Mouse (Mus musculus) embryonic fibroblast, embryonic 13.5 days (primary cell): ENCODE data around the gene Mgmt. TPM values are rescaled to one million over a fixed set of nuclear protein-coding genes. Genes with fewer than 3 reads are reported as not detected.

Experiments used
- H3K27ac ChIP-seq: 2 replicates; pipeline ENCODE4 v1.5.1; 2012; ENCODE audit warnings: low read length, control low read depth, inconsistent platforms; ENCODE audit not compliant: insufficient read depth
- H3K4me1 ChIP-seq: 2 replicates; pipeline ENCODE4 v1.6.1; 2011; ENCODE audit warnings: low read length; ENCODE audit not compliant: control insufficient read depth, insufficient read depth
- H3K4me3 ChIP-seq: 2 replicates; pipeline ENCODE4 v1.5.1; 2011; ENCODE audit warnings: mild to moderate bottlenecking, control low read depth, low read length; ENCODE audit not compliant: insufficient read depth
- CTCF ChIP-seq: IDR thresholded peaks from 2 replicates; pipeline ENCODE4 v1.5.1; 2011; ENCODE audit warnings: mild to moderate bottlenecking, control low read depth, low read length, moderate library complexity, borderline replicate concordance; ENCODE audit not compliant: insufficient read depth
- POLR2A ChIP-seq: IDR thresholded peaks from 2 replicates; pipeline ENCODE4 v1.6.1; 2011; ENCODE audit warnings: low read depth, mild to moderate bottlenecking, control low read depth, low read length, moderate library complexity
- polyA plus RNA-seq: library from polyadenylated mRNA; stranded (reverse); fragments of >200 nt; gene quantifications from 2 replicates; pipeline ENCODE4 v1.2.4, GENCODE M21; 2011; ENCODE audit warnings: low read depth; ENCODE audit not compliant: missing spikeins, insufficient read length

Gene Mgmt
- polyA plus RNA-seq, 1 experiment = 10.2 TPM

GRCm38 (mm10) chr7:137013433-137013832 is 119.0 kb downstream of the Mgmt start:
- Histone ChIP-seq H3K27ac (no peak overlapping the region), H3K4me1 (no peaks in the 10 kb centered on the region), H3K4me3 (no peak overlapping the region)
- no peak for TF ChIP-seq POLR2A
- no peak for TF ChIP-seq CTCF

- H3K27ac ChIP-seq = no peak overlapping the region
- no peak overlapping the region for H3K4me3 ChIP-seq
- TF ChIP-seq CTCF = no peak
- TF ChIP-seq POLR2A = no peak
- no peaks in the 10 kb centered on the region for H3K4me1 ChIP-seq
These were observed 124.2 kb downstream of the Mgmt start for GRCm38 (mm10) chr7:137018614-137019013.

DNA sequence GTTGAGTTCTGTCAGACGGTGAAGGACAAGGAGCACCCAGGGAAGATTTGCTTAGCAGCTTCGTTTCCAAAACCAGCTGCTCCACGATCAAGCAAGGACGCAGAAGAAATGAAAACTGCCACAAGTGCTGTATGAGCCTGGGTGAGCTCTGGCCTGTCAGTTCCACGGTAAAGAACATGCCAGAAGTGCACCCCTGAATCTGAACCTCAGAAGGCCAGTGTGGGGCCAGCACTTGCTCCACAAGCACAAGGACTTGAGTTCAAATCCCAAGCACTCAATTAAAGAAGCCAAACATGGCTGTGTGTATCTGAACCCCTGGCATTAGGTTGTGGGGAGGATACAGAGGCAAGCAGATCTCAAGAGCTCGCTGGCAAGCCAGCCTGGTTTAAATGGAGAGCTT is 125.8 kb downstream of the Mgmt start:
- no peak for TF ChIP-seq CTCF
- TF ChIP-seq POLR2A = no peak
- Histone ChIP-seq H3K27ac (no peak overlapping the region), H3K4me1 (no peaks in the 10 kb centered on the region), H3K4me3 (no peak overlapping the region)

DNA sequence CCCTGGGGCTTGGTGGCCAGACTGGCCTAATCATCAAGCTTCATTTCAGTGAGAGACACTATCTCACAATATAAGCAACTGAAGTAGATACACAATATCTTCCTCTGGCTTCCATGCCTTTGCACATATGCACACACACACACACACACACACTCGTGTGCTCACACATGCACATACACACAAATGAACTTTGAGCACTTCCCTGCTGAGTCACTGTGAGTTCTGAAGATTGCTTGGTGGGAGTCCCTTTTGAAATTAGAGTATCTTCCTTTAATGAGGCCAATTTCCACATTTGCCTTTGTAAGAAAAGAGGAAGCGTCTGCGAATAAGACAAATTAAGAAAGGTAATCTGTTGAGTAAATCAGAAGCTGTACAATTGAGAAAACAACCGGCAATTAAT is 136.4 kb downstream of the Mgmt start:
- TF ChIP-seq POLR2A = no peak
- no peak for TF ChIP-seq CTCF
- no peak overlapping the region for H3K27ac ChIP-seq
- H3K4me3 ChIP-seq = no peak overlapping the region
- no peaks in the 10 kb centered on the region for H3K4me1 ChIP-seq

DNA sequence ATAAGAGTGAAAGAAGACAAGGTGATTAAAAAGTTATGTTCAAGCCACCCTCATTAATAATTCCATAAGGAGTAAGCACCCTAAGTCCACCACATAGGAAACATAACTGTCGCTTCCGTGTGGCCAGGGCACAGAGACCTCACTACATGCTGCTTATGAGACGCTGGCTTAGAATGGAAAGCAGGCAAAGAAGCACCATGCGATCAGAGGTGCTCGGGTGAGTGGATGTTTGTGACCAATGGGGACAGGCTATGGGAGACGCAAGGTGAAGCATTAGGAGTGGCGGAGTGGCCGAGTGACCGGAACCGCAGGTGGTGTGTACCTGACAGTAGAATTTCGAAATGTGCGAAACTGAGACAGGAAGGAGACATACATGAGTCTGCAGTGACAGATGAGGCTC is 138.8 kb downstream of the Mgmt start:
- Histone ChIP-seq H3K27ac (no peak overlapping the region), H3K4me3 (no peak overlapping the region), H3K4me1 (no peaks in the 10 kb centered on the region)
- no peak for TF ChIP-seq POLR2A
- no peak for TF ChIP-seq CTCF

- Histone ChIP-seq H3K27ac (no peak overlapping the region), H3K4me3 (no peak overlapping the region), H3K4me1 (no peaks in the 10 kb centered on the region)
- TF ChIP-seq CTCF = no peak
- no peak for TF ChIP-seq POLR2A
These were observed 140.6 kb downstream of the Mgmt start for GRCm38 (mm10) chr7:137034986-137035385.

DNA sequence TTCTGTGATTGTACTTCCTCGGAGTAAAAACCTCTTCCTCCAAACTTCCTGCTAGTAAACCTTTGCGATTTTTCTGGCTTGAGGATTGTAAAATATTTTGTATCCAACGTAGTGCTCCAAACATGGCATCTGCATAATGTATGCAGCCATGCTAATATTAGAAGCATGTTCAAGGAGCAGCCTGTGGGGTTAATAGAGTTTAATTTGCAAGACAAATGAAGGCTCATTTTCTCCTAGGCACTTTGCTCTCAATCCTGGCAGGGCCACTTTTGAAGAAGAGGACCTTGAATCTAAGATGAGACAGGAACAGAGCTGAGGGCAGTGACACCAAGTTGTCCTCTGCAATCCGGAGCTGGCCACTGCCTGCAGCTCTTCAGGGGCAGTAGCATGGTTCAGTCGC is 141.5 kb downstream of the Mgmt start:
- no peak for TF ChIP-seq CTCF
- TF ChIP-seq POLR2A = no peak
- H3K4me1 ChIP-seq = no peaks in the 10 kb centered on the region

DNA sequence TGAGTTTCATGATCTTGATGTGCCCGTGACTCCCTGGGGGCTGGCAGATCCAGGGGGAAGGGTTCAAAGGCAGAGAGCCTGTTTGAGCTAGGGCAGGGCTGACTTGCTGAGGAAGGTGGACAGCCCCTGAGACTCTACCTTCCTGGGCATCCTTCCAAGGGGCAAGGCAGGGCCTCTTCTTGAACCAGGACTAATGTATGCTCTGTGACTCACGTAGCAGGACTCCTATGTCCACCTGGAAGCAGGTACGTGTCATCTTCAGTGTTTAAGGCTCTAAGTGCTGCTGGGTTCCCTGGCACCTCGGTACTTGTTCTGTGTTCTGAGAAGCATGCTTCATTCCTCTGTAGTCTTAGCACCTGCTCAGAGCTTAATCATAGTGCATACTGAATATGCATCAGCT is 143.1 kb downstream of the Mgmt start:
- Histone ChIP-seq H3K27ac (no peak overlapping the region), H3K4me1 (no peaks in the 10 kb centered on the region), H3K4me3 (no peak overlapping the region)
- TF ChIP-seq POLR2A = no peak
- no peak for TF ChIP-seq CTCF

More for the DNA sequence above, 141.5 kb downstream of the Mgmt start:
- H3K4me3 ChIP-seq = no peak overlapping the region
- H3K27ac ChIP-seq = no peak overlapping the region

- TF ChIP-seq CTCF = no peak
- no peak for TF ChIP-seq POLR2A
- no peaks in the 10 kb centered on the region for H3K4me1 ChIP-seq
- H3K27ac ChIP-seq = no peak overlapping the region
- H3K4me3 ChIP-seq = no peak overlapping the region
These were observed 143.5 kb downstream of the Mgmt start for GRCm38 (mm10) chr7:137037872-137038271.

DNA sequence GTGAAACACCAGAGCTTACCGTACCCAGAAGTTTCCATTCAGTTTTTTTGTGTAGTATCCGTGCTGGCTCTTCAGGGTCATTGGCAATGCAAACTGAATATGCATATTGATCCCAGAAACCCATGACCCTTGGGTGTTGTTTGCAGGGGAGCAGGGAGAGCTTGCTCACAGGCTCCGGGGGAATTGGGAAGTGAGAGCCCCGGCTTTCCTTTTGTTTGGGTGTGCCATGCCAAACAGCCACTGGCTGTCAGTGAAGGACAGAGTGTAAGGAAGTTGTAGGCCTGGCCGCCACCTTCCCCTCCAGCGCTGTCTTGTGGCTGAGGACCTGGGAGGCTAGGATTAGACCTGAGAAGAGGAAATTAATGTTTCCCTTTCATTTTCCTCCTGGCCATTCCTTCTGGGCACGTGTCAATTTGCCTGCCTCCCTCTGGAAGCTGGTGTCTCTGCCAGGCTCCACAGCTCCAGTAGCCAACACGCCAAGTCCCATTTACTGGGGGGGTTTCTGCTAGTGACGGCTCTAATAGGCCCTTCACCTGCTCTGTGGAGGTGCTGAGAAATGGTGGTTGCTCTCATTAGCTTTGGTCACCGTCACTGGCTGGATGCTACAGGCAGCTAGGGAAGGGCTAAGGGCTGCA is 144.0 kb downstream of the Mgmt start:
- Histone ChIP-seq H3K27ac (no peak overlapping the region), H3K4me1 (no peaks in the 10 kb centered on the region), H3K4me3 (no peak overlapping the region)
- no peak for TF ChIP-seq CTCF
- no peak for TF ChIP-seq POLR2A
